Mouse (Mus musculus): ENCODE data around the gene Sdr39u1. TPM values are rescaled to one million over a fixed set of nuclear protein-coding genes. Genes with fewer than 3 reads are reported as not detected.

Sdr39u1 gene
- polyA plus RNA-seq, 1 experiment from 2014 or later: 59.9 TPM

GRCm38 (mm10) chr14:55866962-55867361 lies 33.1 kb downstream of the Sdr39u1 start:
- peaks cover 61% of the 10 kb centered on the region for H3K36me3 ChIP-seq (ENCODE audit: control insufficient read depth, insufficient read depth)
- no peak overlapping the region for H3K9ac ChIP-seq (ENCODE audit: low read length)
- no peaks in the 10 kb centered on the region for H3K9me3 ChIP-seq (replicated peaks; ENCODE audit: control insufficient read depth, low read length)
- no peak overlapping the region for H3K4me2 ChIP-seq (ENCODE audit: low read depth, low read length)
- no peak for ATAC-seq (replicated peaks; ENCODE audit: extremely low read depth, insufficient read depth, low FRiP score)
- no peak overlapping the region for H3K27ac ChIP-seq (ENCODE audit: low read length)
- WGBS: 41% methylated on average over 4 of the region's 4 CpGs
- H3K27me3 ChIP-seq (ENCODE audit: control insufficient read depth, insufficient read depth, low read length): no peaks in the 10 kb centered on the region
- peaks cover 10% of the 10 kb centered on the region for H3K4me1 ChIP-seq (ENCODE audit: control insufficient read depth, insufficient read depth, low read length)
- H3K4me3 ChIP-seq (ENCODE audit: low read length): no peak overlapping the region

- no peak overlapping the region for H3K9ac ChIP-seq (ENCODE audit: low read length)
- no peak overlapping the region for H3K4me2 ChIP-seq (ENCODE audit: low read depth, low read length)
- H3K27ac ChIP-seq (ENCODE audit: low read length): no peak overlapping the region
- WGBS: 23% methylated on average over 7 of the region's 7 CpGs
- H3K27me3 ChIP-seq (ENCODE audit: control insufficient read depth, insufficient read depth, low read length): no peaks in the 10 kb centered on the region
- ATAC-seq (replicated peaks; ENCODE audit: extremely low read depth, insufficient read depth, low FRiP score): peak; percentile 57
- H3K36me3 ChIP-seq (ENCODE audit: control insufficient read depth, insufficient read depth): peaks cover 35% of the 10 kb centered on the region
- peaks cover 27% of the 10 kb centered on the region for H3K4me1 ChIP-seq (ENCODE audit: control insufficient read depth, insufficient read depth, low read length)
- no peaks in the 10 kb centered on the region for H3K9me3 ChIP-seq (replicated peaks; ENCODE audit: control insufficient read depth, low read length)
- H3K4me3 ChIP-seq (ENCODE audit: low read length): no peak overlapping the region
These were observed 36.3 kb downstream of the Sdr39u1 start for GRCm38 (mm10) chr14:55863773-55864172.

GRCm38 (mm10) chr14:55862970-55863369 lies 37.1 kb downstream of the Sdr39u1 start:
- H3K4me1 ChIP-seq (ENCODE audit: control insufficient read depth, insufficient read depth, low read length): peaks cover 31% of the 10 kb centered on the region
- no peaks in the 10 kb centered on the region for H3K27me3 ChIP-seq (ENCODE audit: control insufficient read depth, insufficient read depth, low read length)
- no peak overlapping the region for H3K27ac ChIP-seq (ENCODE audit: low read length)
- 93% methylated on average over 10 of the region's 10 CpGs for WGBS
- no peak overlapping the region for H3K9ac ChIP-seq (ENCODE audit: low read length)
- ATAC-seq (replicated peaks; ENCODE audit: extremely low read depth, insufficient read depth, low FRiP score): no peak
- no peak overlapping the region for H3K4me2 ChIP-seq (ENCODE audit: low read depth, low read length)
- H3K36me3 ChIP-seq (ENCODE audit: control insufficient read depth, insufficient read depth): peaks cover 28% of the 10 kb centered on the region
- no peak overlapping the region for H3K4me3 ChIP-seq (ENCODE audit: low read length)
- H3K9me3 ChIP-seq (replicated peaks; ENCODE audit: control insufficient read depth, low read length): no peaks in the 10 kb centered on the region

- no peak overlapping the region for H3K4me2 ChIP-seq (ENCODE audit: low read depth, low read length)
- H3K4me1 ChIP-seq (ENCODE audit: control insufficient read depth, insufficient read depth, low read length): peaks cover 39% of the 10 kb centered on the region
- H3K27ac ChIP-seq (ENCODE audit: low read length): no peak overlapping the region
- H3K9ac ChIP-seq (ENCODE audit: low read length): no peak overlapping the region
- peaks cover 23% of the 10 kb centered on the region for H3K36me3 ChIP-seq (ENCODE audit: control insufficient read depth, insufficient read depth)
- no peak overlapping the region for H3K4me3 ChIP-seq (ENCODE audit: low read length)
- 61% methylated on average over 6 of the region's 6 CpGs for WGBS
- H3K9me3 ChIP-seq (replicated peaks; ENCODE audit: control insufficient read depth, low read length): no peaks in the 10 kb centered on the region
- no peak for ATAC-seq (replicated peaks; ENCODE audit: extremely low read depth, insufficient read depth, low FRiP score)
- H3K27me3 ChIP-seq (ENCODE audit: control insufficient read depth, insufficient read depth, low read length): no peaks in the 10 kb centered on the region
These were observed 37.9 kb downstream of the Sdr39u1 start for GRCm38 (mm10) chr14:55862186-55862585.

GRCm38 (mm10) chr14:55857588-55857987 lies 42.5 kb downstream of the Sdr39u1 start:
- Histone ChIP-seq H3K27me3 (ENCODE audit: control insufficient read depth, insufficient read depth, low read length) (no peaks in the 10 kb centered on the region), H3K9me3 (replicated peaks; ENCODE audit: control insufficient read depth, low read length) (no peaks in the 10 kb centered on the region), H3K4me1 (ENCODE audit: control insufficient read depth, insufficient read depth, low read length) (peaks cover 58% of the 10 kb centered on the region), H3K4me2 (ENCODE audit: low read depth, low read length) (peak overlapping the region; percentile 69), H3K36me3 (ENCODE audit: control insufficient read depth, insufficient read depth) (no peaks in the 10 kb centered on the region), H3K9ac (ENCODE audit: low read length) (peak overlapping the region; percentile 0), H3K4me3 (ENCODE audit: low read length) (peak overlapping the region; percentile 10; the same call in 1 of the 2 replicates), H3K27ac (ENCODE audit: low read length) (peak overlapping the region; percentile 69)
- 36% methylated on average over 4 of the region's 4 CpGs for WGBS
- no peak for ATAC-seq (replicated peaks; ENCODE audit: extremely low read depth, insufficient read depth, low FRiP score)

GRCm38 (mm10) chr14:55855101-55855561 lies 45.0 kb downstream of the Sdr39u1 start:
- WGBS: 8% methylated on average over 4 of the region's 4 CpGs
- peaks cover 44% of the 10 kb centered on the region for H3K4me1 ChIP-seq (ENCODE audit: control insufficient read depth, insufficient read depth, low read length)
- peak; percentile 24 for ATAC-seq (replicated peaks; ENCODE audit: extremely low read depth, insufficient read depth, low FRiP score)

GRCm38 (mm10) chr14:55854406-55855100 lies 45.5 kb downstream of the Sdr39u1 start:
- Histone ChIP-seq H3K4me2 (ENCODE audit: low read depth, low read length) (peak overlapping the region; percentile 69), H3K9me3 (replicated peaks; ENCODE audit: control insufficient read depth, low read length) (no peaks in the 10 kb centered on the region), H3K4me3 (ENCODE audit: low read length) (peak overlapping the region; percentile 72), H3K36me3 (ENCODE audit: control insufficient read depth, insufficient read depth) (no peaks in the 10 kb centered on the region), H3K9ac (ENCODE audit: low read length) (peak overlapping the region; percentile 86), H3K27me3 (ENCODE audit: control insufficient read depth, insufficient read depth, low read length) (no peaks in the 10 kb centered on the region), H3K27ac (ENCODE audit: low read length) (peak overlapping the region; percentile 94), H3K4me1 (ENCODE audit: control insufficient read depth, insufficient read depth, low read length) (peaks cover 43% of the 10 kb centered on the region)
- under 1% methylated on average over 9 of the region's 9 CpGs for WGBS
- peak; percentile 28 for ATAC-seq (replicated peaks; ENCODE audit: extremely low read depth, insufficient read depth, low FRiP score)

More at GRCm38 (mm10) chr14:55855101-55855561, 45.0 kb downstream of the Sdr39u1 start:
- Histone ChIP-seq H3K4me3 (ENCODE audit: low read length) (peak overlapping the region; percentile 72), H3K9me3 (replicated peaks; ENCODE audit: control insufficient read depth, low read length) (no peaks in the 10 kb centered on the region), H3K27ac (ENCODE audit: low read length) (peak overlapping the region; percentile 94), H3K36me3 (ENCODE audit: control insufficient read depth, insufficient read depth) (no peaks in the 10 kb centered on the region), H3K27me3 (ENCODE audit: control insufficient read depth, insufficient read depth, low read length) (no peaks in the 10 kb centered on the region), H3K9ac (ENCODE audit: low read length) (peak overlapping the region; percentile 86), H3K4me2 (ENCODE audit: low read depth, low read length) (peak overlapping the region; percentile 69)

GRCm38 (mm10) chr14:55853621-55854285 lies 46.3 kb downstream of the Sdr39u1 start, which contains the start of gene Nynrin:
Gene Nynrin (plus strand): TSS chr14:55854010.
- H3K4me3 ChIP-seq (ENCODE audit: low read length): peak within 1 kb of the TSS; percentile 72
- H3K4me1 ChIP-seq (ENCODE audit: control insufficient read depth, insufficient read depth, low read length): peaks cover 40% of the 10 kb centered on the region
- peak within 1 kb of the TSS; percentile 94 for H3K27ac ChIP-seq (ENCODE audit: low read length)
- ATAC-seq (replicated peaks; ENCODE audit: extremely low read depth, insufficient read depth, low FRiP score): peak; percentile 89
- WGBS: 4% methylated on average over 28 of the region's 33 CpGs
- H3K4me2 ChIP-seq (ENCODE audit: low read depth, low read length): peak within 1 kb of the TSS; percentile 69
- peak within 1 kb of the TSS; percentile 86 for H3K9ac ChIP-seq (ENCODE audit: low read length)
- H3K27me3 ChIP-seq (ENCODE audit: control insufficient read depth, insufficient read depth, low read length): no peaks in the 10 kb centered on the region
- H3K36me3 ChIP-seq (ENCODE audit: control insufficient read depth, insufficient read depth): no peaks in the 10 kb centered on the region
- H3K9me3 ChIP-seq (replicated peaks; ENCODE audit: control insufficient read depth, low read length): no peaks in the 10 kb centered on the region

Data from heart, embryonic 16.5 days (tissue).